Mouse (Mus musculus) heart, postnatal 0 days (tissue): ENCODE data around the gene Pakap.

Experiments
- CTCF ChIP-seq: IDR thresholded peaks from 2 replicates; pipeline ENCODE4 v1.5.1; 2016; ENCODE audit warnings: antibody characterized with exemption, control low read depth, low read depth
- EP300 ChIP-seq: IDR thresholded peaks from 2 replicates; pipeline ENCODE4 v1.6.1; 2016; ENCODE audit warnings: antibody characterized with exemption, low read depth

- TF ChIP-seq CTCF, result no peak
- no peak for TF ChIP-seq EP300
These were observed 253.8 kb downstream of the Pakap start for GRCm38 (mm10) chr4:57821556-57822356.
